Mouse (Mus musculus) embryonic facial prominence, embryonic 12.5 days (tissue): ENCODE results near the gene Ankrd50. TPM values are rescaled to one million over a fixed set of nuclear protein-coding genes. Genes with fewer than 3 reads are reported as not detected.

ENCODE experiments used
- ATAC-seq: fragments of 200-750 bp; cut with Nextera tagmentation; 2 replicates; pipeline ENCODE4 v1.8.0; 2017; ENCODE audit not compliant: insufficient number of reproducible peaks, insufficient read depth, low FRiP score, low TSS enrichment
- H3K27ac ChIP-seq: fragments of 300-500 bp; sonication (generic); 2 replicates; pipeline ENCODE4 v1.5.1; 2016; ENCODE audit warnings: mild to moderate bottlenecking
- H3K27me3 ChIP-seq: fragments of 300-500 bp; sonication (generic); 2 replicates; pipeline ENCODE4 v1.6.1; 2016; ENCODE audit warnings: mild to moderate bottlenecking, moderate library complexity
- H3K36me3 ChIP-seq: fragments of 300-500 bp; sonication (generic); 2 replicates; pipeline ENCODE4 v1.6.1; 2016; ENCODE audit warnings: mild to moderate bottlenecking
- H3K4me1 ChIP-seq: fragments of 300-500 bp; sonication (generic); 2 replicates; pipeline ENCODE4 v1.6.1; 2016
- H3K4me2 ChIP-seq: fragments of 300-500 bp; sonication (generic); replicated peaks from 2 replicates; pipeline ENCODE4 v1.6.1; 2016; ENCODE audit warnings: mild to moderate bottlenecking, moderate library complexity
- H3K4me3 ChIP-seq: fragments of 300-500 bp; sonication (generic); 2 replicates; pipeline ENCODE4 v1.5.1; 2016; ENCODE audit warnings: mild to moderate bottlenecking
- H3K9ac ChIP-seq: fragments of 300-500 bp; sonication (generic); 2 replicates; pipeline ENCODE4 v1.6.1; 2016; ENCODE audit warnings: mild to moderate bottlenecking, moderate library complexity
- H3K9me3 ChIP-seq: fragments of 300-500 bp; sonication (generic); 2 replicates; pipeline ENCODE4 v1.6.1; 2016; ENCODE audit warnings: mild to moderate bottlenecking, moderate library complexity
- WGBS: fragments of 180-500 bp; shearing (Covaris S2); methylation state at CpG from one replicate; pipeline ENCODE4 v1.1.7; 2016; 5-methylcytosine and 5-hydroxymethylcytosine counted together
- polyA plus RNA-seq: library from polyadenylated mRNA; unstranded; fragments of >200 nt; fragmentation: Nextera tagmentation; extraction: Ambion mirVana; gene quantifications from 2 replicates; pipeline ENCODE4 v1.2.1, GENCODE M21; 2016

The Ankrd50 gene
- polyA plus RNA-seq, 1 experiment from 2014 or later = 31.1 TPM

GRCm38 (mm10) chr3:38490720-38491119, 6.1 kb upstream of the Ankrd50 start:
- Histone ChIP-seq H3K4me3 (no peak overlapping the region), H3K9me3 (no peaks in the 10 kb centered on the region), H3K36me3 (no peaks in the 10 kb centered on the region), H3K27ac (no peak overlapping the region), H3K4me1 (no peaks in the 10 kb centered on the region), H3K9ac (no peak overlapping the region), H3K4me2 (no peak overlapping the region), H3K27me3 (no peaks in the 10 kb centered on the region)
- WGBS = 86% methylated on average over 2 of the region's 2 CpGs
- ATAC-seq = no peak

- Histone ChIP-seq H3K4me3 (peak overlapping the region; percentile 71), H3K9ac (no peak overlapping the region), H3K27me3 (no peaks in the 10 kb centered on the region), H3K36me3 (peaks cover 4% of the 10 kb centered on the region; the same call in 1 of the 2 replicates), H3K27ac (peak overlapping the region; percentile 7; the same call in 1 of the 2 replicates), H3K4me1 (peaks cover 30% of the 10 kb centered on the region), H3K9me3 (no peaks in the 10 kb centered on the region), H3K4me2 (peak overlapping the region; percentile 49)
- 2% methylated on average over 26 of the region's 26 CpGs for WGBS
- peak; percentile 95 for ATAC-seq
Measured at GRCm38 (mm10) chr3:38485107-38485545, 482 bp upstream of the Ankrd50 start.

- Histone ChIP-seq H3K27me3 (no peaks in the 10 kb centered on the region), H3K36me3 (peaks cover 13% of the 10 kb centered on the region), H3K9ac (peak overlapping the region; percentile 87), H3K4me1 (peaks cover 40% of the 10 kb centered on the region), H3K4me3 (peak overlapping the region; percentile 71), H3K4me2 (peak overlapping the region; percentile 78), H3K9me3 (no peaks in the 10 kb centered on the region), H3K27ac (no peak overlapping the region)
- WGBS = 7% methylated on average over 10 of the region's 10 CpGs
- no peak for ATAC-seq
Measured at GRCm38 (mm10) chr3:38483551-38483950, 1.1 kb downstream of the Ankrd50 start.

GRCm38 (mm10) chr3:38482749-38483148, 1.9 kb downstream of the Ankrd50 start:
- Histone ChIP-seq H3K9me3 (no peaks in the 10 kb centered on the region), H3K4me2 (peak overlapping the region; percentile 78), H3K4me3 (peak overlapping the region; percentile 71), H3K36me3 (peaks cover 20% of the 10 kb centered on the region), H3K4me1 (peaks cover 40% of the 10 kb centered on the region), H3K27ac (no peak overlapping the region), H3K9ac (peak overlapping the region; percentile 87), H3K27me3 (no peaks in the 10 kb centered on the region)
- 31% methylated on average over 11 of the region's 11 CpGs for WGBS
- no peak for ATAC-seq

- peak overlapping the region; percentile 78 for H3K4me2 ChIP-seq
- peaks cover 49% of the 10 kb centered on the region for H3K4me1 ChIP-seq
- H3K4me3 ChIP-seq = peak overlapping the region; percentile 17
- no peaks in the 10 kb centered on the region for H3K27me3 ChIP-seq
- 28% methylated on average over 1 of the region's 1 CpGs for WGBS
- no peak overlapping the region for H3K27ac ChIP-seq
- H3K9me3 ChIP-seq = no peaks in the 10 kb centered on the region
- no peak overlapping the region for H3K9ac ChIP-seq
- ATAC-seq = no peak
- H3K36me3 ChIP-seq = peaks cover 22% of the 10 kb centered on the region
Measured at GRCm38 (mm10) chr3:38481106-38481505, 3.5 kb downstream of the Ankrd50 start.

GRCm38 (mm10) chr3:38477936-38478335, 6.7 kb downstream of the Ankrd50 start:
- WGBS = 90% methylated on average over 1 of the region's 1 CpGs
- Histone ChIP-seq H3K4me3 (no peak overlapping the region), H3K4me1 (peaks cover 63% of the 10 kb centered on the region), H3K9ac (no peak overlapping the region), H3K27me3 (no peaks in the 10 kb centered on the region), H3K27ac (no peak overlapping the region), H3K36me3 (peaks cover 28% of the 10 kb centered on the region), H3K4me2 (no peak overlapping the region), H3K9me3 (no peaks in the 10 kb centered on the region)
- ATAC-seq = no peak

- no peak for ATAC-seq
- no peak overlapping the region for H3K27ac ChIP-seq
- no peaks in the 10 kb centered on the region for H3K9me3 ChIP-seq
- WGBS = 27% methylated on average over 6 of the region's 6 CpGs
- no peaks in the 10 kb centered on the region for H3K27me3 ChIP-seq
- H3K4me1 ChIP-seq = peaks cover 43% of the 10 kb centered on the region
- no peak overlapping the region for H3K9ac ChIP-seq
- H3K4me3 ChIP-seq = no peak overlapping the region
- H3K36me3 ChIP-seq = peaks cover 28% of the 10 kb centered on the region
- H3K4me2 ChIP-seq = no peak overlapping the region
Measured at GRCm38 (mm10) chr3:38475587-38475986, 9.1 kb downstream of the Ankrd50 start.

- H3K4me2 ChIP-seq = no peak overlapping the region
- no peak overlapping the region for H3K27ac ChIP-seq
- peaks cover 15% of the 10 kb centered on the region; the same call in 1 of the 2 replicates for H3K36me3 ChIP-seq
- no peaks in the 10 kb centered on the region for H3K9me3 ChIP-seq
- no peak for ATAC-seq
- 87% methylated on average over 4 of the region's 4 CpGs for WGBS
- H3K4me1 ChIP-seq = peaks cover 29% of the 10 kb centered on the region
- H3K9ac ChIP-seq = no peak overlapping the region
- no peak overlapping the region for H3K4me3 ChIP-seq
- no peaks in the 10 kb centered on the region for H3K27me3 ChIP-seq
Measured at GRCm38 (mm10) chr3:38473138-38473537, 11.5 kb downstream of the Ankrd50 start.

- Histone ChIP-seq H3K9me3 (no peaks in the 10 kb centered on the region), H3K4me2 (no peak overlapping the region), H3K9ac (no peak overlapping the region), H3K4me3 (no peak overlapping the region), H3K4me1 (peaks cover 23% of the 10 kb centered on the region), H3K27ac (no peak overlapping the region), H3K36me3 (peaks cover 9% of the 10 kb centered on the region; the same call in 1 of the 2 replicates), H3K27me3 (no peaks in the 10 kb centered on the region)
- ATAC-seq = no peak
Measured at GRCm38 (mm10) chr3:38471516-38471915, 13.1 kb downstream of the Ankrd50 start.

- Histone ChIP-seq H3K4me3 (no peak overlapping the region), H3K4me1 (no peaks in the 10 kb centered on the region; the same call in none of the 2 replicates), H3K4me2 (no peak overlapping the region), H3K9ac (no peak overlapping the region), H3K27ac (no peak overlapping the region), H3K9me3 (no peaks in the 10 kb centered on the region), H3K36me3 (peaks cover 9% of the 10 kb centered on the region; the same call in 1 of the 2 replicates), H3K27me3 (no peaks in the 10 kb centered on the region)
- ATAC-seq = no peak
- WGBS = 87% methylated on average over 8 of the region's 8 CpGs
Measured at GRCm38 (mm10) chr3:38468131-38468530, 16.5 kb downstream of the Ankrd50 start.

GRCm38 (mm10) chr3:38466880-38467405, 17.7 kb downstream of the Ankrd50 start:
- WGBS = 47% methylated on average over 8 of the region's 8 CpGs
- no peak overlapping the region for H3K4me2 ChIP-seq
- no peak overlapping the region for H3K9ac ChIP-seq
- H3K9me3 ChIP-seq = no peaks in the 10 kb centered on the region
- peaks cover 18% of the 10 kb centered on the region for H3K36me3 ChIP-seq
- H3K4me1 ChIP-seq = no peaks in the 10 kb centered on the region; the same call in none of the 2 replicates
- no peak overlapping the region for H3K4me3 ChIP-seq
- no peak for ATAC-seq
- H3K27ac ChIP-seq = no peak overlapping the region
- H3K27me3 ChIP-seq = no peaks in the 10 kb centered on the region

- no peaks in the 10 kb centered on the region for H3K9me3 ChIP-seq
- peaks cover 26% of the 10 kb centered on the region for H3K36me3 ChIP-seq
- H3K27me3 ChIP-seq = no peaks in the 10 kb centered on the region
- no peak overlapping the region for H3K4me3 ChIP-seq
- 81% methylated on average over 5 of the region's 5 CpGs for WGBS
- no peak overlapping the region for H3K27ac ChIP-seq
- no peak overlapping the region for H3K9ac ChIP-seq
- H3K4me1 ChIP-seq = no peaks in the 10 kb centered on the region; the same call in 1 of the 2 replicates
- no peak; the same call in 1 of the 2 replicates for ATAC-seq
- H3K4me2 ChIP-seq = no peak overlapping the region
Measured at GRCm38 (mm10) chr3:38466139-38466538, 18.5 kb downstream of the Ankrd50 start.
